Mouse (Mus musculus): Measurements from ENCODE around the gene Srp54c.
"Not testable (repeated sequence)": the region's sequence is repeated elsewhere in the genome, so short reads cannot be mapped to it uniquely, and the experiment has no call there.

Srp54c gene

DNA sequence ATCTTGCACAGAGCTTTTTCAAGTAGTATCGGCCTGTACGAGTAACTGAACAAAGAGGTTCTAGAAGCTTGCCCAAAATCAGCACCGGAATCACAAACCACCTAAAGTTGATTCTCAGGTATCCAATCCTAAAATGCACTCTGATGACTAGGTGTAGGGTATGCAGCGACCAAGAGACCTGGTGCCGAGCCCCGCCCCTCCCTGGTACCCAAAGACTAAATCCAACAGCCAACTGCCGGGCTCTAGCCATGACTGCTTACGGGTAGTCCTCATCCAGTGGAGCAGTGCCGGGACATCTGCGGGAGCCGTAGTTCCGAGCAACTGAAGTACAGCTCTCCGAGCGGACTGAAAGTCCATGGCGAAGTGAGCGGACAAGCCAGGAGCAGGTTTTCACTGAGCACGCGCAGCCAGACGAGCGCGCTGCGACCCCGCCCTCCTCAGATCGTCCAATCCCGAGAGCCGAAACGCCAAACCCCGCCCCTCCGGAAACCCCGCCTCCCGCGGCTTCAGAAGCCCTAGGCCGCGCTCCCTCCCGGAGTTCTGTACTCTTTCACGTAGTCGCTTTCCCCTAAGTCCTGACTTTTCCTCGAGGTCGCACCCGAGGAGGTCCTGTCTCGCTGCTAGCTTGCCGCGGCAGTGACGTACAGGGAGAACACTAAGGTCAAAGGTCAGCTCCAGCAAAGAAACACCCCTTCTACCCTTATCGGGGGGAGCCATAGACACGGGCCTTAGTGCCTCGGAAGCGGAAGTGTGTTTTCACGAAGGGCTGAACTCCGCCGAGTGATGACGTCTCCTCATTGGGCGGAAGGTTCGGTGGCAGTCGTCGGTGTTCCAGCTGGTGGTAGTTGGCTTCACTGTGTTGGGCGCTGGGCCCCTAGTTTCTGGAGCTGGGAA is at the start of gene Srp54c:
TSS of gene Srp54c (plus strand) at position 543 of the 894 bp plus-strand sequence.
- not testable (repeated sequence) for DNase-seq

DNA sequence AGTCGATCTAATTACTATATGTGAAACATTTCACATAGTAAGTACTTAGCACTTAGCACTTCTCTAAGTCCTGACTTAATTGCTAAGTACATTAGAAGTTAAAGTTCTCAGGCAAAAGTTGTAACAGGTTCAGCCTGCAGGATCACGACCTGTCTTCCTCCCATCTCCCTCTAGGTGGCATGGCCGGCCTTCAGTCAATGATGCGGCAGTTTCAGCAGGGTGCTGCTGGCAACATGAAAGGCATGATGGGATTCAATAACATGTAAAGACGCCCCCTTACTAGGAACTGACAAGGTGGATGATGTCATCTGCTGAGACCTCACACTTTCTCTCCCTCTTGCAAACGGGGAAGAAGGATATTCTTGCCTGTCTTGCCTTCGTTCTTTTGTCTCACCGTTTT is 42.3 kb upstream of the Srp54c start:
- not testable (repeated sequence) for DNase-seq

DNA sequence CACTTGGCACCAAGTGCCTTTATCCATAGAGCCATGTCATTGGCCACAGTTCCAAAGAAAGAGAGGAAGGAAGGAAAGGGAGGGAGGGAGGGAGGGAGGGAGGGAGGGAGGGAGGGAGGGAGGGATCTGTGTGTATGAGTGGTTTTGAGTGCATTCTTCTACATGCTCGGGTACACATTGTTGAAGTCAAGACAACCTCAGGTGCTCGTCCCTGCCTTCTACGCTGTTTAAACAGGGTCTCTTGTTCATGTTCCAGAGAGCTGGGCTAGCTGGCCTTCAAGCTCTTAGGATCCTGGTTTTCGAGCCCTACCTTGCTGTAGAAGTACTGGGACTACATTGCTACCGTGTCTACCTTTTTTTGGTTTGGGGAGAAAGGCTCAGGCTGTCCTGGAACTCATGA is 40.8 kb upstream of the Srp54c start:
- not testable (repeated sequence) for DNase-seq

DNA sequence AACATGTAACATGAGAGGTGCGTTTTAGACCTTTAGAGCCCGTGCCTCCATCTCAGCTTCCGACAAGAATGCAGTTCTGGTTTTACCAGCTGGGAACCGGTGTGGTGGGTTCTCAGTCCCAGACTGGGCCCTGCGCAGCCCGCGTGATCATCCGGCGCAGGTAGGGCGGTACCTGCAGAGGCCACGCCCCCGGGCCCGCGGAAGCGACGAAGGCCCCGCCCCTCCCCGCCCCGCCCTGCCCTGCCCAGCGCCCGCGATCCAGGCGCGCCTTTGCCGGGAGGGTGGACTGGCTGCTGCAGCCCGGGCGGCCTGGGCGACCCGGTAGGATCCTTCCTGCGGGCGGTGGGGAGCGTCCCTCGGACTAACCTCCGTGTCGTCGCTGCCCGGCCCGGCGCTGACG is 30.7 kb upstream of the Srp54c start, which contains the start of gene 1700047I17Rik2:
TSS of gene 1700047I17Rik2 (plus strand) at position 287 of the 400 bp plus-strand sequence.
- not testable (repeated sequence) for DNase-seq

DNA sequence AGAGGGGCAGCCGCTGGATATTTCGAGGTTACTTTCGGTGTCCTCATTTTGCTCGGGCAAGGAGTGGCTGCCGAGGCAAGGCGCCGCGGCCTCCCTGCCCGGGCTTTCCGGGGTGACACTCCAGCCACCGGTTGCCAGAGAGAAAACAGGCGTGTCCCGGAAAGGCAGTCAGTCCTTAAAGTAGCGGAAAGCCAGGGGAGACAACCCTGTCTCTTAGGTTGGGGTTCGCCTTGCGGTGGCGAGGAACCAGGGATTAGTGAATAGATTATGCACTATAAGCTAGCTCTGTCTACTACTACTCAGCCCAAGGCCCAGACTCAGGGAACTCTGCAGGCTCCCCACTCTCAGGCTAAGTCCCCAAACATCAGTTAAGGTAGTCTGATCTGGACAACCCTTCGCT is 30.2 kb upstream of the Srp54c start:
- DNase-seq = not testable (repeated sequence)

GRCm38 (mm10) chr12:55212944-55213343 is 17.0 kb upstream of the Srp54c start:
- not testable (repeated sequence) for DNase-seq

DNA sequence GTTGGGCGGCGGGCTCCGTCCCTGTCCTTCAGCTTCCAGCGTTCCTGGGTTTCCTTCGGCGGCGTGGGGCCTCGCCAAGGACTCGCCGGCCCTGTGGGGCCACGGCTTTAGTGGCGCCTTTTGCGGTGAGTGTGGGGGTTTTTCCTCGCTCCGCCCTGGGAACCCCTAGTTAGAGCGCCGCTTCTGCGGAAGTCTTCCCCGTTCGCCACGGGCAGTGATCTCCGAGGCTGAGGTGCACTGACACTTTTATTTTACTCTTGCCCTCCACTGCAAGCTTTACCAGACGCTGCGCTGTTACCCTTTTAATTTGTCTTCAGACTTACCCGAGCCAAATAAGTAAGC is 523 bp downstream of the Srp54c start:
- not testable (repeated sequence) for DNase-seq

DNA sequence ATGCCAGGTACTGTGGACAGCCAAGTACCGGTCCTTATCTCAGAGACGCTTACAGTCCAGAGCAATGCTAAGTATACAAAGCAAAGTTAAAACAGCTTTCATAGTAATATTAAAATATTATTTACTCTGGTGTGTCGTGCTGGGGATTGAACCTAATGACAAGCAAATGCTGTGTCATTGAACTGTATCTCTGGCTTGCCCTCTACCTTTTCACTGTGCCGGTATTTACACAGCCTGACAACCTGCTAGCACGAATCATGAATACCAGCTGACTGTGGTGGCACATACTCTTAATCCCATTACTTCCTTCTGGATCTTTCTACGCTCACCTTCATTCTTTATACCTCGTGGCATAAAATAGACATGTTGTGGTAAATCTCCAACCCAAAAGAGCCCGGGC is 12.3 kb downstream of the Srp54c start:
- DNase-seq = not testable (repeated sequence)

GRCm38 (mm10) chr12:55261950-55262349 is 32.0 kb downstream of the Srp54c start:
- DNase-seq = not testable (repeated sequence)

DNA sequence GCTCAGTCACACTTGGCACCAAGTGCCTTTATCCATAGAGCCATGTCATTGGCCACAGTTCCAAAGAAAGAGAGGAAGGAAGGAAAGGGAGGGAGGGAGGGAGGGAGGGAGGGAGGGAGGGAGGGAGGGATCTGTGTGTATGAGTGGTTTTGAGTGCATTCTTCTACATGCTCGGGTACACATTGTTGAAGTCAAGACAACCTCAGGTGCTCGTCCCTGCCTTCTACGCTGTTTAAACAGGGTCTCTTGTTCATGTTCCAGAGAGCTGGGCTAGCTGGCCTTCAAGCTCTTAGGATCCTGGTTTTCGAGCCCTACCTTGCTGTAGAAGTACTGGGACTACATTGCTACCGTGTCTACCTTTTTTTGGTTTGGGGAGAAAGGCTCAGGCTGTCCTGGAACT is 33.4 kb downstream of the Srp54c start:
- DNase-seq = not testable (repeated sequence)

DNA sequence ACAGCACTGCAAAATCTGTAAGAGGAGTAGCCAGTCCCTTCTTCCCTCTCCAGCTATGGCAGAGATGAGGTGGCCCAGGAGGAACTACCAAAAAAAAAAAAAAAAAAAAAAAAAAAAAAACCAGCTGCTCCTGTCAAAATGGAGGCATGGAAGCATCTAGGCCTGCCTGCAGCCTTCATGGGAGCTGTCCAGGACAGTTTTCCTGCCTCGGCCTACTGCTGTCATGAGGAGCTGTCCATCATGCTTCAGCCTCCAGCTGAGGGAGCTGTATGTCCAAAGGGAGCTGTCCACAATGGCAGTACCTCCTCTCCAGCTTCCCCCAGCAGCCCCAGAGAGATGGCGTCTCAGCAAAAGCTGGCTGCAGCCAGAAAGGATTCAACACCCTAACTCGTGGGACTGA is 42.3 kb downstream of the Srp54c start:
- DNase-seq = no peak

- not testable (repeated sequence) for DNase-seq
Observed at GRCm38 (mm10) chr12:55277583-55277982, 47.6 kb downstream of the Srp54c start.

GRCm38 (mm10) chr12:55298112-55298511 is 68.1 kb downstream of the Srp54c start:
- no peak for DNase-seq

- no peak for DNase-seq
Observed at GRCm38 (mm10) chr12:55299336-55299735, 69.4 kb downstream of the Srp54c start, which contains the start of gene 1110008L16Rik. TSS of gene 1110008L16Rik (plus strand) at chr12:55299577.

GRCm38 (mm10) chr12:55300820-55301351 is 70.9 kb downstream of the Srp54c start:
- no peak for DNase-seq

GRCm38 (mm10) chr12:55301472-55302300 is 71.7 kb downstream of the Srp54c start:
- DNase-seq = no peak

- peak; percentile 87 to 91 for DNase-seq
Observed at GRCm38 (mm10) chr12:55302485-55303441, 72.8 kb downstream of the Srp54c start, which contains the start of gene Ppp2r3c. TSS of gene Ppp2r3c (minus strand) at chr12:55302998.

DNA sequence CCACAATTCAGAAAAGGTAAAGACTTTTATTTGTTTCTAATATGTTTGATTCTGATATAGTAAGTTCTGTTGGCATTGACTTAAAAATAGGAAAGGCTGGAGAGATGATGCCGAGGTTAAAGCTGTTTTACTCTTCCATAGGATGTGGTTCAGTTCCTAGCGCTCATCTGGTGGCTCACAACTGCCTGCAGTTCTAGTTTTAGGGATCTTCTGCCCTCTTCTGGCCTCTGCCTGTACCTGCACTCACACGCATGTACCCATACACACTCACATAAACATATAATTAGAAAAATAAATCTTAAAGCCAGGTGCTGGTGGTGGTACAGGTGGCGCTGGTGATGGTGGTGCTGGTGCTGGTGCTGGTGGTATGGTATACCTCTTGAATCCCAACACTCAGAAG is 76.4 kb downstream of the Srp54c start:
- DNase-seq = no peak

DNA sequence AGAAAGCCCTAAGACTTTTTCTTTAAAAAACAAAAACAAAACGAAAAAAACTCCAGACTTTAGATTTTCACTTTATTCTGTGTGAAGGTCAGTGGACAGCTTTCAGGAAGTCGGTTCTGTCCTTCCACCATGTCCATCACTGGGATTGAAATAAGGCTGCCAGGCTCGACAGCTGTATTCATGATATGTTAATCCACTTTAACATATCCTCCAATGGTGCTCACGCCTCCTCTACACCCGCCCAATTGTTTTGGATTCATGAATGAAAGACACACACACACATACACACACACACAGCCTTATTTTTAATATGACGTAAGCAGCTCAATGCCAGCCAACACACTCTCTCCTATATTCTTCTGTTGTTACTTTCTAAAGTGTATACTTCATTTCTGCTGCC is 77.6 kb downstream of the Srp54c start:
- DNase-seq = no peak

GRCm38 (mm10) chr12:55308731-55309130 is 78.8 kb downstream of the Srp54c start:
- DNase-seq = no peak

GRCm38 (mm10) chr12:55309501-55309900 is 79.5 kb downstream of the Srp54c start:
- no peak for DNase-seq

GRCm38 (mm10) chr12:55311841-55312240 is 81.9 kb downstream of the Srp54c start:
- no peak for DNase-seq
